Mouse (Mus musculus): Measurements from ENCODE around the gene Wipf2. TPM values are rescaled to one million over a fixed set of nuclear protein-coding genes. Genes with fewer than 3 reads are reported as not detected.
"Not testable (repeated sequence)": the region's sequence is repeated elsewhere in the genome, so short reads cannot be mapped to it uniquely, and the experiment has no call there.

The Wipf2 gene
- polyA plus RNA-seq, 3 experiments from 2014 or later: 10.4 to 15.1 (median 14.2) TPM

- peak; percentile 43 for ATAC-seq
Observed at GRCm38 (mm10) chr11:98933151-98933550, 69.7 kb downstream of the Wipf2 start.

DNA sequence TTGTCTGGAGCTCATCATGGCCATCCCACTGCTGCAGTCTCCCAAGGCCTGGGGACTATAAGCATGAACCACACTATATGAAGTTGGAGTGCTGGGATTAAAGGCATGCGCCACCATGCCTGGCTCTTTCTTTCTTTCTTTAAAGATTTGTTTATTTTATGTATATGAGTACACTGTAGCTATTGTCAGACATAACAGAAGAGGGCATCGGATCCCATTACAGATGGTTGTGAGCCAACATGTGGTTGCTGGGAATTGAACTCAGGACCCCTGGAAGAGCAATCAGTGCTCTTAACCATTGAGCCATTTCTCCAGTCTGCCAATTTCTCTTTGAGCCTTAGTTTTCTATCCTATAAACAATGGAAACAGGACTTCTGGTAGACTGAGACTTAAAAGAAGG is 70.4 kb downstream of the Wipf2 start:
- ATAC-seq: not testable (repeated sequence)

- ATAC-seq: no peak
Observed at GRCm38 (mm10) chr11:98934367-98934766, 70.9 kb downstream of the Wipf2 start.

DNA sequence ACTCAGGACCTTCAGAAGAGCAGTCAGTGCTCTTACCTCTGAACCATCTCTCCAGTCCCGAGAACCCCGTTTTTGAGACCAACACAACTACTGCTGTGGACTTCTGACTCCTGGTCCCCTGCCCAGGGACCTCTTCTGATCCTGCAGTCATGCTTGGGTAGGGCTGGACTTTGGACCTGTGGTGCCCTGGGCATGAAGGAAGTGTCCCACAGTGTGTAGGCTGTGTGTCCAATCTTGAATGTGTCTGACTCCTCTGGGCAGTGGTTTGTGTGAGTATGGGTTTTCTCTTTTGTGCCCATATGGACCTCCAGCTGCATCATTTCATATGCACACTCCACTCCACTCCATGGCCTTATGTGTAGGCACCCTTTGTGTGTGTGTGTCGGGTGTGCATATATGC is 71.7 kb downstream of the Wipf2 start:
- no peak for ATAC-seq

- ATAC-seq: no peak
Observed at GRCm38 (mm10) chr11:98936170-98936569, 72.7 kb downstream of the Wipf2 start.

DNA sequence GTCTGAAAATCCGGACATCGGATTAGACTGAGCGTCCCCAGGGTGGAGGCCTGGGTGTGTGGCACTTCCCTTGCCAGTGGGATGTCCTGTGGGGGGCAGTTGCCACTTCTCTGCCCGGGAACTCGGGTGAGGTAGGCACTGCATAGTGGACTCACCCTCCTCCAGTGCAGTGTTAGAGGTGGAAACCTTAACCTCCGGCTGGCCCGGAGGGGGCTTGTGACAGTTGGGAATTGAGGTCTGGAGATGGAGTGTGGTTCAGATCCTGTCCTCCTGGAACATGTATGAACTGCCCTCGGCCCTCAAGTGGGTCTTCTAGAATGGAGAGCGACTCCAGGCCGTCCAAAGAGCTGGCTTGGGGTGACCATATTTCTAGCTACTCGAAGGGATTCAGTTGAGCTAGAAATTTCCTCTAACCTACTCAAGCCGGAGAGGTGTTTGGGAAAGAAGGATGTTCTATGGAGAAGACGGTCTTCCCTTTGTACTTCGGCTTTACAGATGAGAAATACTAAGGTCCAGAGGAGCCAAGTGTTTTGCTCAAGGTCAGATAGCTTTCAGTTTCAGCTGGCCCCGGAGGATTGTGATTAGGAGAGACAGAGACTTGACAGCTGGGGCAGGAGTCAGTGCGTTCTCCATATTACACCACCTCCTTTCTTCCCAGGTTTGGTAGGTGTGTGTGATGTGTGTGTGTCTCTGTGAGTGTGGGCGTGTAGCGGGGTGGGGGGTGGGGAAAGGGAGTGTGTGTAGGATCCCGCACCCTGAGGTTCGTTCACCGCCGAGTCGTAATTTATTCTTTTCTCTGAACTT is 73.4 kb downstream of the Wipf2 start:
- ATAC-seq: no peak

DNA sequence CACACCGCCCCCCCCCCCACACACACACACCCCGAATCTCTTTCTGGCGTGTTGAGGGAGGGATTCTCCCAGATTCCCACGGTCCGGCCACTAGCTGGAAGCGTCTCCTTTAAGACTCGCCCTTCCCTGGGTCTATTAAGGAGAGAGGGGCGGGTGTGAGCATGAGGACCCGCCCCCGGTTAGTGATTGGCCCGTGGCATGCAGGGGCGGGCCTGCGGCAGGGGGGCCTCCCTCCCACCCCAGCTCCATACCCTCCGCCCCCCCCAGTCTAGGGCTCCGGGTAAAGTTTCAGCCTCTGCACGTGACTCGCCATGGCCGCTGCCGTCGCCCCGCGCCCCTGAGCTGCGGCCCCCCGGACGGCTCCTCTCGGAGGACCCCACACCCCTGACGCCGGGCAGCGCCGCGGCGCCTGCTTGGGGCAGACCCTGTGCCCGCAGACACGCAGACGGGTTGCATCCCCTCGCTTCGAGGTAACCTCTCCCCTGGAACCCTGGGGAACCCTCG is 74.0 kb downstream of the Wipf2 start:
- ATAC-seq: peak; percentile 51

GRCm38 (mm10) chr11:98937914-98938694 is 74.7 kb downstream of the Wipf2 start:
- no peak for ATAC-seq

GRCm38 (mm10) chr11:98938701-98939083 is 75.3 kb downstream of the Wipf2 start:
- no peak for ATAC-seq

GRCm38 (mm10) chr11:98939084-98939952 is 75.9 kb downstream of the Wipf2 start:
- peak; percentile 10 for ATAC-seq

GRCm38 (mm10) chr11:98939953-98940641 is 76.7 kb downstream of the Wipf2 start:
- ATAC-seq: no peak

- ATAC-seq: no peak
Observed at GRCm38 (mm10) chr11:98940776-98941175, 77.3 kb downstream of the Wipf2 start.

DNA sequence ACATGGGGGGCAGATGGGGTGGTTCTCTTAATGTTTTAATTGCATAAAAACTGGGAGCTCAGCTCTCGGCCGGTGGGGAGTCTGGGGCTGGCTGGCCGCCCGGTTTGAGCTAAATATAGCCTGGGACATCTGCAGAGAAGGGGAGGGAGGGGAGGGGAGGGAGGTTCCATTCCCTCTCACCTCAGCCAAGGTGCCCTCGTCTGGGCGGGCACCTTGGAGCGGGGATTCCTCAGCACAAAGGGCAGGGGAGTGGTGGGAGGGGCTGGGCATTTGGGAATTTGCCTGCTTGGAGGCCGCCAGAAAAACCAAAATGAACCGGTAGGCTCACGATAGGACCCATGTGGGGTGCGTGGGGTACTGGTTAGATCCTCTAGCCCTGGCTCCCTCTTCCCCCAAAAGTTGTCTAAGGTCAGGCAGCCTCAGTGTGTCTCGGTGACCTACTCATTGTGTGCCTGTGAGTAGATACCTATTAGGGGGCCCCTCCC is 77.9 kb downstream of the Wipf2 start:
- ATAC-seq: no peak

GRCm38 (mm10) chr11:98941826-98942550 is 78.5 kb downstream of the Wipf2 start:
- ATAC-seq: peak; percentile 49

DNA sequence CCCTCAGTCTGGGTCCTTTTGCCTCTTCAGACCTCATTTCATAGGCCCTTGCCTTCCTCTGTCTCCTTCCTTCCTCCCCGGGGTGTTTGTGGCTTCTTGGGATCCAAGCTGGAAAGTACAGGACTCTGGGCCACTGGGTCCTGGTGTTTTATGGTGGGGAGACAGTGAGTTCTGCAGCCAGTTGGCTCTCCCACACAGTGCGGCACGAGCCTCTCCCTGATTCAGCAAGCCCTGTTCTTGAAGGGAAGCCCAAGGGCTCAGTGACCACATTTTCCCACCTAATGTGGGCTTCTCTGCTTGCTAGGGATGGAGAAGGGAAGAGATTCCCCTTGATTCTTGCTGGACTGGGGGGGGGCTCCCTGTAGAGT is 79.1 kb downstream of the Wipf2 start:
- no peak for ATAC-seq

- peak; percentile 11 for ATAC-seq
Observed at GRCm38 (mm10) chr11:98942923-98943641, 79.6 kb downstream of the Wipf2 start.

DNA sequence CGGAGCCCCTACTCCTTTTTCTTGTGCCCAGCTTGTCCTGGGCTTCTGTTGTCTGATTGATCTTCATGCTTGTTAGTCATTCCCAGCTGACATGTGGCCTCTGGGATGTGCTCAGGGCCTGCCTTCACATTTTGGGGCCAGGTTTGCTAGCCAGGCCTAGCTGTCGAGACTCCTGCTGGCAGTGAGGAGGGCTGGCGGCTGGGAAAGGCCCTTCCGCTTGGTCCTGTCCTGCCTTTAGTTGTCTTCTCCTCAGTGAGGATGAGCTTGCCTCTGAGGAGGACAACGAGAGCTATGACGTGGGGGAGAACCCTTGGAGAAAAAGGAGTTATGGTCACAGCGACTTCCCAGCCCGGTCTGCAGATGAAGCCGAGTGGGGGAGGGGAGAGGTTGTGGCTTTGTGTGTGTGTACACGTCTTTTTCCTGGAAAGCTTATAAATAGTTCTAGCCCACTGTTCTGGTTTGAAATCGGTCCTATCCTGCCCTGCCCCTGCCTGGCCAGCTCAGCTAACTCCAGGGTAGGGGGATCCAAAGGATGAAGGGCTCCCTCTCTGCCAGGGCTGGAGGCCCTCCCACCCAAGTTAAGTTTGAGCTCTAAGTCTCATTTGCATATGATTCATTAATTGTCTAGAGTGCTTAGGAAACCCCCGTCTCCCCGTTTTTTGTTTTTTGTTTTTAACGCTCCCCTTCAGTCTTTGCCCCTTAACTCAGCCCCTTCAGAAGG is 80.5 kb downstream of the Wipf2 start:
- peak; percentile 18 for ATAC-seq

- ATAC-seq: peak; percentile 27
Observed at GRCm38 (mm10) chr11:98944897-98945604, 81.6 kb downstream of the Wipf2 start.

DNA sequence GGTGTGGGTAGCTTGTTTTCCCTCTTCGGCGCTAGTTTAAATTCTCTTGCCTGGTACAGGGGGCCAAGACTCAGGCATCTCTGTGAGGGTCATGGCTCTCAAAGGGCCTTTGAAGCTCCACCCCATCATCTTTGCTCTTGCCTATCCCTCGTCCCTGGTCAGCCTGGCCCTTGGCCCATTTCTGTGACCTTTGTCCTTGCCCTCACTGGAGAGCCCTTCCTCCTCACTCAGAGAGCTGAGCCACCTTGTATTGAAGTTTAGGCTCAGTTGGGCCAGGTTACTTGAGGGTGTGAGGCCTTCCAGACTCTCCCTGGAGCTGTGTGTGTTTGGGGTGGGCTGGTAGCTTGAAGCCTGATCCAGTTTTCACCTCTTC is 82.2 kb downstream of the Wipf2 start:
- ATAC-seq: no peak

Measured in inflammation-experienced regulatory T-cells, adult 6 months (primary cell).